Mouse (Mus musculus) adrenal gland, postnatal 4 days (tissue): ENCODE results near the gene Prrt1. TPM values are rescaled to one million over a fixed set of nuclear protein-coding genes. Genes with fewer than 3 reads are reported as not detected.
A peak's percentile ranks its signal among the peaks of the same experiment; 100 is the strongest.

Experiments
- DNase-seq, 2 experiments: peaks; one replicate each; pipeline ENCODE4 v3.0.0; 2021 to 2022; ENCODE audit warnings: low spot score in 2 of 2, mixed read lengths in 2 of 2
- long read RNA-seq, 2 experiments: library from polyadenylated mRNA; stranded (forward); transcript quantifications; one replicate each; pipeline ENCODE4 v2.0.0; 2021
- total RNA-seq, 2 experiments: library from RNA; stranded (reverse); gene quantifications; 2 replicates each; pipeline ENCODE4 v1.2.3; 2021

Gene Prrt1
- 10 to 100 TPM; 10.7 to 11.5 TPM for total RNA-seq
- long read RNA-seq, experiment 1, partial matches to known transcripts: 0 of 2 reads
- long read RNA-seq, experiment 1, other reads (novel, unspliced or antisense): 2 of 2 reads
- long read RNA-seq, experiment 2, partial matches to known transcripts: 0 of 2 reads
- long read RNA-seq, experiment 2, other reads (novel, unspliced or antisense): 1 of 2 reads

DNA sequence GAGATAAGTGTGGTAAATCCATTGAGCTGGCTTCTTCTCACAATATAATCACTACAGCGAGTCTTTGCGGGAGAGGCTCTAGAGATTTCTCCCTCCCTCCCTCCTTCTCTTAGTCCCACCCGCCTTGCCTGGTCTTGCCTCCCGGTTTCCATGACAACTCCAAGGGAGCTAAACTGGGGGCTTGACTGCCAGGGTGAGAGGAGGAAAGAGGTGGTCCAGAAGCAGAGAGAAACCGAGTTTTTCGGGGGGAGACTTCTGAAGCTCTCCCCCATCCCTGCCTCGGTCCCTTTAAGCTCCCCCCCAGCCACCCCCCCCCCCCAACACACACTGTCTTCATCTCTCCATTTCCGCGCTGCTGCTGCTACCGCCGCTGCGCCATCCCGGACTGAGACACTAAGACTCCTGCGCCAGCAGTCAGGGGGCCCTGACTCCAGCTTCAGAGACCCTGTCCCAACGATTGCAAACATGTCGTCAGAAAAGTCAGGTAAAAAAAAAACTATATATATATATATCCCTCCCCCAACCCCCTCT lies at the start of gene Prrt1:
Prrt1 (plus strand) TSS at position 313 of the 531 bp plus-strand sequence.
- no peak for DNase-seq

DNA sequence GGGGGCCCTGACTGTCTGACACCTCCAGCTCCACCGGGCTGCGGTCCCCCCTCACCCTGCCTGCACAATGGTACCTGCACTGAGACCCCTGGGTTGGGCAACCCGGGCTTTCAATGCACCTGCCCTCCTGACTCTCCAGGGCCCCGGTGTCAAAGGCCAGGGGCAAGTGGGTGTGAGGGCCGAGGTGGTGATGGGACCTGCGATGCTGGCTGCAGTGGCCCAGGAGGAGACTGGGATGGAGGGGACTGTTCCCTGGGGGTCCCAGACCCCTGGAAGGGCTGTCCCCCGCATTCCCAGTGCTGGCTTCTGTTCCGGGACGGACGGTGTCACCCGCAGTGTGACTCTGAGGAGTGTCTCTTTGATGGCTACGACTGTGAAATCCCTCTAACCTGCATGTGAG lies 46.8 kb upstream of the Prrt1 start:
- DNase-seq: no peak

DNA sequence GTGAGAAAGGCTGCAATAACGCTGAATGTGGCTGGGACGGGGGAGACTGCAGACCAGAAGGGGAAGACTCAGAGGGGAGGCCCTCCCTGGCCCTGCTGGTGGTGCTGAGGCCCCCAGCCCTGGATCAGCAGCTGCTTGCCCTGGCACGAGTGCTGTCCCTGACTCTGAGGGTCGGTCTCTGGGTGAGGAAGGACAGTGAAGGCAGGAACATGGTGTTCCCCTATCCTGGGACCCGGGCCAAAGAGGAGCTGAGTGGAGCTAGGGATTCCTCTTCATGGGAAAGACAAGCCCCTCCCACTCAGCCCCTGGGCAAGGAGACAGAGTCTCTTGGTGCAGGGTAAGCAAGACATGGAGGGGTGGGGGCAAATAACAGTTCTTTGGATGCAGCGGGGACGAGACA lies 45.9 kb upstream of the Prrt1 start:
- no peak for DNase-seq

DNA sequence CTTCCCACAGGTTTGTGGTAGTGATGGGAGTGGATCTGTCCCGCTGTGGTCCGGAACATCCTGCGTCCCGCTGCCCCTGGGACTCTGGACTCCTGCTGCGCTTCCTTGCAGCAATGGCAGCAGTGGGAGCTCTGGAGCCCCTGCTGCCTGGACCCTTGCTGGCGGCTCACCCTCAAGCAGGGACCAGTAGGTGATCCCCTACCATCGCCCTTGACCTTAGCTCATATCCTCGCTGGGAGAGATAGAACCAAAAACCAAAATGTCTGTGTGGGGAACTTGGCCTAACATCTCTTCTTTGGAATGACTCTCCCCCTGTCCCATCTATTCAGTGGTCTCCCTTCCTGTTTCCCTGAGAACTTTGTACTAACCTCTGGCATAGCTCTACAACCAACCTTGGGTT lies 45.5 kb upstream of the Prrt1 start:
- DNase-seq: no peak

DNA sequence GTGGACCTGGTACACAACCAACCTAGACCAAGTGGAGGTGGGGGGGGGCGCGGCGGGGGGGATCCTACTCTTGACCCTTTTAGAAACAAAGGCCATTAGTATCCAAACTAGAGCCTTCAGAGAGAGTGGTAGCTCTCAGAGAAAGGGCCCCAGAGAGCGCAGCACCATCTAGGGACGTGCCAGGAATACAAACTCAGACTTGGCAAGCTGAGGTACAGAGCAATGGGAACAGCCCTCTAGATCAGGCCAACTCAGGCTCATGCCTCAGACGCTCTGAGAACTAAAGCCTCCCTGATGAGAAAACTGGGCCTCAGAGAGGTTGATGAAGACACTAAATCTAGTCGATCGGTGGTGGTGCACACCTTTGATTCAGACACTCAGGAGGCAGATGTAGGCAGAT lies 44.2 kb upstream of the Prrt1 start:
- no peak for DNase-seq

DNA sequence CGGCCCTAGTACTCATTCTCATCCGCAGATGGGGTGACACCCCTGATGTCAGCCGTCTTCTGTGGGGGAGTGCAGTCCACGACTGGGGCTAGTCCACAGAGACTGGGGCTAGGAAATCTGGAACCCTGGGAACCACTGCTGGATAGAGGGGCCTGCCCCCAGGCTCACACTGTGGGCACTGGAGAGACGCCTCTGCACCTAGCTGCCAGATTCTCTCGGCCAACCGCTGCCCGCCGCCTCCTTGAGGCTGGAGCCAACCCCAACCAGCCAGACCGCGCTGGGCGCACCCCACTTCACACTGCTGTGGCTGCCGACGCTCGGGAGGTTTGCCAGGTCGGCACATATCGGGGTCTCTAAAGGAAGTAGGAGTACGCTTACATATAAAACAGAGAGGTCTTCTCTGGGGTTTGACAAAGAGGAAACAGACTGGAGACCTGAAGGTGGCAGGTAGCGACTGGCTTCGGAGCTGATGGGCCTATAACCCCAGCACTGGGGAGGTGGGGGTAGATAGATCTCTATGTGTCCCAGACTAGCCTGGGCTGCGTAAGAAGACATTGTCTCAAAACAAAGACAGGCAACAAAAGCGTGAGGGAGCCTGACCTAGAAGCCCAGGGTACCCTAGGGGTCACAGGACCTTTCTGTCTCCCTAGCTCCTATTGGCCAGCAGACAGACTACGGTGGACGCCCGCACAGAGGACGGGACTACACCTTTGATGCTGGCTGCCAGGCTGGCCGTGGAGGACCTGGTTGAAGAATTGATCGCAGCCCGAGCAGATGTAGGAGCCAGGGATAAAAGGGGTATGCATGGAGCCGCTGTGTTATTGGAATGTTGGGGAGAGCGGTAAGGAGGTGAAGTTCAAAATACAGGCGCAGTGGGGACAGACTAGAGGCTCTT lies 43.2 kb upstream of the Prrt1 start:
- DNase-seq: no peak

DNA sequence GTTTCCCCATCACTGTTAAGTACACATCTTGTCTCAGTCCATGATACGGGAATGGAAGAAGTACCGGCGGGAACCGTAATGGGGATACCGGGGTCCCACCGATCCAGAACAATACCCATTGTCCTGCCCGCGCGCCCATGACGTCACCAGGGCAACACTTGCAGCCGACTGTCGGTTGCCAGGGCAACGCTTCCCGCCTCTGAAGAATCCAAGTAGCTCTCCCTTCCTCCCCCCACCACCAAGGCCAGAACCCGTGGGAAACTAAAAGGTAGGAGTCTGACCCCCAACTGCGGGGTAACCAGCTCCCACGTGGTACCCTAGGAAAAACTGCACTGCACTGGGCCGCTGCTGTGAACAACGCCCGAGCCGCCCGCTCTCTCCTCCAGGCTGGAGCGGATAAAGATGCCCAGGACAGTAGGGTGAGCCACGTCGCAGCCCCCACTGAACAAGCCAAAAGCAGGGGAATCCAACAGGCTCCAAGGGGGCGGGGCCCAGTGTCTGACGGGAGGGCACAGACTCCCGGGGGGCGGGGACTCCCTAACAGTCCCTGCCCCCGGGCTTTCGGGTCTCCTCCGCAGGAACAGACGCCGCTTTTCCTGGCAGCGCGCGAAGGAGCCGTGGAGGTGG lies 42.4 kb upstream of the Prrt1 start:
- DNase-seq: peak; percentile 57 to 83

DNA sequence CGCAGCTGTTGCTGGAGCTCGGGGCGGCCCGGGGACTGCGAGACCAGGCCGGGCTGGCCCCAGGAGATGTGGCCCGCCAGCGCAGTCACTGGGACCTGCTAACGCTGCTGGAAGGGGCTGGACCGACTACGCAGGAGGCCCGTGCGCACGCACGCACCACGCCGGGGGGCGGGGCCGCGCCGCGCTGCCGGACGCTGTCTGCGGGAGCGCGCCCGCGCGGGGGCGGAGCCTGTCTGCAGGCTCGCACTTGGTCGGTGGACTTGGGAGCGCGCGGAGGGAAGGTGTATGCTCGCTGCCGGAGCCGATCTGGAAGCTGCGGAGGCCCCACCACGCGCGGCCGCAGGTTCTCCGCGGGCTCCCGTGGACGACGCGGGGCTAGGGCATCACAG lies 41.9 kb upstream of the Prrt1 start:
- DNase-seq: peak; percentile 93 to 97

DNA sequence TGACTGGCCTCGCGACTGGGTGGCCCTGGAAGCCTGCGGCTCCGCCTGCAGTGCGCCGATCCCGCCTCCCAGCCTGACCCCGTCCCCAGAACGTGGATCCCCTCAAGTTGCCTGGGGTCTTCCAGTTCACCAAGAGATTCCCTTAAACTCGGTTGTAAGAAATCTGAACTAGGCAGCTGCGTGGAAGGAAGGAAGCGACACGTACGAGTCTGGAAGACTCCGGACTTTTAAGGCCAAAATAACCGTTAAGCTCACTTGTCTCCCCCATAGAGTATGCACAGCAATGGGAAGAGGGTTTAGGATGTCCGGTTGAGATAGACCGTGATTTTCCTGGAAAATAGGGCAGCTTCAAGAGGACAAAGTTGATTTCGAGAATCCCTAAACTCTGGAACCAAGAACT lies 41.5 kb upstream of the Prrt1 start:
- DNase-seq: no peak

DNA sequence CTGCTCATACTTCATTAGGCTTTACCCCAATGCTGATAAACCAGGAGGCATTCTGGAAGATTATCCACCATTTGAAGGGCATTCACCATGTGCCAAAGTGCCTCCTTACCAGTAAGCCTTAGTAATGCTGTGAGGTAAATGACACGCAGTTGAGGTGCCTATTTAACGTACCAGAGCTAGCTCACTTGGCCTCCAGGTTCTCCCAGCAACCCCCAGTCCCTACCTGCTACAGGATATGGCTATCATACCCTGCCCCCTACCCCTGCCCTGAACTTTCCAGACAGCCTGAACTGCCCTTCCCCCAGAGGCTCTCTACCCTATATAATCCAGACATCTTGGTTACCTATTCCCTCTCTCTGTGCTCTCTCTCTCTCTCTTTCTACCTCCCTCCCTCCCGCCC lies 40.6 kb upstream of the Prrt1 start:
- no peak for DNase-seq

DNA sequence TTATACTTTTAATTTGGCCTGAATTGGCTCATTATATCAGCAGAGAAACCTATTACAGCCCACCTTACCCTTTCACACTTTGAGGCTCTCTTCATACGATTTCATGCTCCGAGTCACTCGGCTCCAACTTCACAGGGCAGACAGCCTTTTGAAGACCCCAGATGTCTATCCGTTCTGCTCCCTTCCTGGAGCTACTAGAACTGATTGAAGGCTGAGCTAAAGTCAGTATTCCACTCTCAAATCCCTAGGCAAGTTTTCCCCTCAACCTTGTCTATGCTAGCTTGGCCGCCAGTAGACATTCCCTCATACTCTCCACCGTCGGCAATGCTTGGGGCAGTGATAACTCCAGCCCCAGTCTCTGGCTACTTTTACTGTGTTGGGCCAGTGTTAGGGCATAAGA lies 40.1 kb upstream of the Prrt1 start:
- DNase-seq: no peak

DNA sequence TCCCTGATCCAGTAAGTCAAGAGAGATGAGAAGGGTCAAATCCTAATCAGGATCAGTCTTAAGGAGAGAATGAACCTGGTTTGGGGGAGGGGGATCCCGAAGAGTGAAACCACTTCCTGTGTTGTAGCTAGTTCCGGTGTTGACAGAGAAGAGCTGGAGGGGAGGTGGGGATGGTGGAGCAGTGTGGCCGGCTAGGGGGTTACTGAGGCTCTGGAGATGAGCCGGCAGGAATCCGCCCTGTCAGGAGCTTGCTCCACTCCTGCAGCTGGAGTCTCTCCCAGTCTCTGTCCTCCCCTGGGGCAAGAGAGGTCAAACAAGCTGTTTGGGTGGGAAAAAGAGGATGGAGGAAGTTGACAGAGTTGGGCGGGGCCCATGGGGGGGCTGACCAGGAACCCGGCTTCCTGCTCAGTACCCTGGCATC lies 39.6 kb upstream of the Prrt1 start, which contains the start of gene Gpsm3:
Gpsm3 (plus strand) TSS at position 126 of the 421 bp plus-strand sequence.
- no peak for DNase-seq

DNA sequence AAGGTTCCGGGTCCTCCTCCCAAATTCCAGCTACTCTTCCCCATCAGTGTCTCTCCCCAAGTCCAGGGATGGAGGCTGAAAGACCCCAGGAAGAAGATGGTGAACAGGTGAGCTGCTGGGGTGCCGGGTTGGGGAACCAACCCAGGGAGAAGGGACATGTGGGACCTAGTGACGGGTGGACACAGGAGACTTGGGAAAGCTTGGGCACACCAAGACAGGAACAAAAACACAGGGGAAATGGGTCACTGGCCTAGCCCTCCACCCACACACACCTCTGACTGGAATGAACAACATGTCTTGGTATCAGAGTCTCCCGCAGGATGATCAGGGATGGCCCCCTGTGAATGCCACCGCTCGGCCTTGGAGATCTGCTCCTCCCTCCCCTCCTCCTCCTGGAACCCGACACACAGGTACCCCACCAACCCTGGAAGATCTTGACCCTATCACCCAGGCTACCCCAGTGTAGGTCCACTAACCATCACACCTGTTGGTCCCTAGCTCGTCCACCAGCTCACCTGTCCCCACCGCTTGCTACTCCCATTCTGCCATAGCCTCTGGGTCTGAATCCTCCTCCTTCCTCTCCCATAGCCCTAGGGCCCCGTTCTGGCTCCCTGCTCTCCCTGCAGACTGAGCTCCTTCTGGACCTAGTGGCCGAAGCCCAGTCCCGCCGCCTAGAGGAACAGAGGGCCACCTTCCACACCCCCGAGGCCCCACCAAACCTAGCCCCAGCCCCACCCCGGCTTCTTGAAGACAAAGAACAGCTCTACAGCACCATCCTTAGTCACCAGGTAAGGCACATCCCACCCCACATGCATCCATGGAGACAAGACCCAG lies 39.0 kb upstream of the Prrt1 start:
- DNase-seq: no peak

DNA sequence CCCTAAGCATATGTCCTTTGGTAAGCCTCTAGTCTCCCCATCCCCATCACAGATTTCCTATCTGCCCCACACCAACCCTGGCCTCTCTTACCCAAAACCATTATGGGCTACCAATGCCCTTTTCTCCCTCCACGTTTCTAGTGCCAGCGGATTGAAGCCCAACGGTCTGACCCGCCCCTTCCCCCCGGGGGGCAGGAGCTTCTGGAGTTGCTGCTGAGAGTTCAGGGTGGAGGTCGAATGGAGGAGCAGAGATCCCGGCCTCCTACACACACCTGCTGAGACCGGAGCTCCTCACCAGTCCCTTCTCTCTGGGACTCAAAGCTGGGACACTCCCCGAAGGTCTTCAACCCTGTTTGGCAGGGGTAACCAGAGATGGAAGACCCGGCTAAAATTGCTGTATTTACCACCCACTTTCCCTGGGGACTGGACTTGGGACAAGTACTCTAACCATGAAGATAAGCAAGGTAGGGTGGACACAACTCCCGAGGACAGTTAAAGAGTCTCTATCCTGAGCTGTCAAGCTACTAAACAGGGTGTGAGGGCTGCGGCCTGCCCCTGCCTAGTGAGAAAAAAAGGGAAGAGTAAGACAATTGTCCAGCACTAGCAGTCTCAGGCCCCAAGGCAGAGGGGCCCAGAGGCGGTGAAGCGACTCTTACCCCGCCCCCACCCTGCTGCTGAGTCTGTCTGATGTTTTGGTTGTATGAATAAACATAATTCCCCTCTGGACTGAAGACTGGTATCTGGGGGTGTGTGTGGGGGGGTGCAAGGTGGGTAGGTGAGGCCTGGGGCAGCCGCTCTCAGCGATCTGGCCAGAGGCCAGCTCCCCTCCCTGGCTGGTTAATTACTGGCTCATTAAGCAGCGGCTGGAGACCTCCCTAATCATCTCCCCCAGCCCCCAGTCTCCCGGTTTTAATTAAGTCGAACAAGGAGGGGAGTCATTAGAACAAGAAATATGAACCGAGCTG lies 38.0 kb upstream of the Prrt1 start, which contains the start of gene Pbx2:
Pbx2 (plus strand) TSS at position 238 of the 965 bp plus-strand sequence.
- DNase-seq: no peak

DNA sequence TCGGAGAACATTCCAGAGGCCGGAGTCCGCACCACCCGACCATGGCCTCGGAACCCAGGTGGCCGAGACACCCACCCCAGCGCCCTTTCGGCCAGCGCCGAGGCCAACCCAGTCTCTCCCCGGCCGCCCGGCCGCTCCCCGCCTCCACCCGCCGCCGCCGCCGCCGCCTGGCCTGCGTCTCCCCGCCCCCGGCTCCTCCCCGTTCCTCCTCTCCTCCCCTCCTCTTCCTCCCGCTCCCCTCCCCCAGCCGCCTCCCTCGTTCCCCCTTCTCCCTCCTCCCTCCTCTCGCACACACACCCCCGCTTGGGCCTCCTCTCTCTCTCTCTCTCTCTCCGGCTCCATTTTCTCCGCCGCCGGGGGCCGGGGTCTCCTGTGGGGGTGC lies 37.3 kb upstream of the Prrt1 start:
- DNase-seq: peak; percentile 75 to 84

DNA sequence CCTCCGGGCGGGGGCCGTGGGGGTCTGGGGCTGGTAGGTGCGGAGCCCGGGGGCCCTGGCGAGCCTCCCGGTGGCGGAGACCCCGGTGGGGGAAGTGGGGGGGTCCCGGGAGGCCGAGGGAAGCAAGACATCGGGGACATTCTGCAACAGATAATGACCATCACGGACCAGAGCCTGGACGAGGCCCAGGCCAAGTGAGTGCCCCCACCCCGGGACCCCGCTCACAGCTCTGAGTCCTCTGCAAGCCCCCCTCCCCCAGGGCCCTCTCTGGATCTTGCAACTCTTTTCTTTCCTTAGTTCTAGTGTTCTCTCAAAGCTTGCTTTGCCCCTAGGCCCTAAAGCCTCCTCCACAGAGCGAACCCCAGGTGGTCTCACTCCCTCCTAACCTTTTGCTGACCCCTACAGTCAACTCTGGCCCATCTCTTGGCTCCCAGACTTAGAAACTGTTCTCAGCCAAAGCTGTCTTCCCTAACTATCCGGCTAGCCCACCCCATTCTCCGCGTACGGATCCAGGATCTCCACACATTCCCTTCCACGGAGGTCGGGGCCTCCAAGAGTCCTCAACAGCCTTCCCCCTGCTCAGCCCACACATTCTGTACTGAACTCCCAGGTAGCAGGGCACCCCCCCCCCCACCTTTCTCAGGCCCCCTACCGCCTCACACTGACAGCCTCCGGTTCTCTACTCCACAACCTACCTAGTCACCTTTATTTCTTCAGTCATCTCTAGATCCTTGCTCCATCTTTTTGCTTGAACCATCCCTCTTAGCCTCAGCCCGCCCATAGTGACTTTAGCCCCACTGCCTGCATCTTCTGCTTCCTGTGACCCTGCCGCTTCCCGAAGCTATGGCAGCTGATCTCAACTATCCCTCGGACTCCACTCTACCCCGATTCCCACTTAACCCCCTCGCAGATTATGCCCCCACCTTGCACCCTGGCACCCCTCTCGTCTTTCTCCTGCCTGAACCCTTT lies 36.5 kb upstream of the Prrt1 start:
- peak in 1 of 2 experiments; percentile 41 for DNase-seq

DNA sequence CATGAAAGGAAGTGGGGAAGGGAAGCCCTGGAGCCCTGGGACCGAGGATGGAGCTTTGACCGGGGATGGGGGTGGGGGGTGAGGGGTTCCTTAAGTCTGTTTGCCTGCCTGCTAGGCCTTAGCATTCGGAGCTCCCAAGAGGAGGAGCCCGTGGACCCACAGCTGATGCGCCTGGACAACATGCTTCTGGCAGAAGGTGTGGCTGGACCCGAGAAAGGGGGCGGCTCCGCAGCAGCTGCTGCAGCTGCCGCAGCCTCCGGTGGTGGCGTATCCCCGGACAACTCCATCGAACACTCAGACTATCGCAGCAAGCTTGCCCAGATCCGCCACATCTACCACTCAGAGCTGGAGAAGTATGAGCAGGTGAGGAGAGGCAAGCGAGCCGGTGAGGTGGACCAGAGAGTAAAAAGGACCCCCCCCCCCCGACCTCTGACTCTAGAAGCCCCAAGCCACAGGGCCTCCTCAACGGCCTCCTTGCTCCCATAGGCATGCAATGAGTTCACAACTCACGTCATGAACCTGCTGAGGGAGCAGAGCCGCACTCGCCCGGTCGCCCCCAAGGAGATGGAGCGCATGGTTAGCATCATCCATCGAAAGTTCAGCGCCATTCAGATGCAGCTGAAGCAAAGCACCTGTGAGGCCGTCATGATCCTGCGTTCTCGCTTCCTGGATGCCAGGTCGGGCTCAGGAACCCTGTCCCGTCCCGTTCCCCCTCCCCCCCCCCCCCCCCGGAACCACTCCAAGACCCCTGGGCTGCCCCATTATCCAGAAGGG lies 35.4 kb upstream of the Prrt1 start:
- no peak for DNase-seq

DNA sequence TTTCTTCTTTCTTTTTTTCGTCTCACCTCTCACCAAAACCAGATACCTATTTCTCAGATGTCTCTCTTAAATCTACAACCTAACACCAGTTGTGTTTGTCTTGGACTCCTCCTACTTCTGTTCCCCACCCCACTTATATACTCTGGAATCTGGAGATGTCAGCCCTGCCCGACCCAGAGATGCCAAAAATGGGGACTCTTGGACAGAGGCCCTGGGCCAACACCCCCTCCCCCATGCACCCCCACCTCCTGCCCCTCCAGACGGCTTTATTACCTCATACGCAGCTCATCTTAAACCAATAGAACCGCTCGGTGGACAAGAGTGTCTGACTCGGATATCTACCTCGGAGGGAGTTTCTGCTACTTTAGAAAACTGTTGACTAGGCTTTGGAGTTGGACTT lies 33.2 kb upstream of the Prrt1 start:
- no peak for DNase-seq
